Mouse (Mus musculus) cerebellum, adult 11-12 months (tissue): ENCODE measurements at regions not wholly inside any gene's neighbourhood (a gene's known extent, or its start where the extent isn't known, plus 50 kb on each side); places are given as distances from the start of the nearest gene placed in this dataset.

Experiments used
- DNase-seq: peaks from one replicate; pipeline ENCODE4 v3.0.0; 2022

DNA sequence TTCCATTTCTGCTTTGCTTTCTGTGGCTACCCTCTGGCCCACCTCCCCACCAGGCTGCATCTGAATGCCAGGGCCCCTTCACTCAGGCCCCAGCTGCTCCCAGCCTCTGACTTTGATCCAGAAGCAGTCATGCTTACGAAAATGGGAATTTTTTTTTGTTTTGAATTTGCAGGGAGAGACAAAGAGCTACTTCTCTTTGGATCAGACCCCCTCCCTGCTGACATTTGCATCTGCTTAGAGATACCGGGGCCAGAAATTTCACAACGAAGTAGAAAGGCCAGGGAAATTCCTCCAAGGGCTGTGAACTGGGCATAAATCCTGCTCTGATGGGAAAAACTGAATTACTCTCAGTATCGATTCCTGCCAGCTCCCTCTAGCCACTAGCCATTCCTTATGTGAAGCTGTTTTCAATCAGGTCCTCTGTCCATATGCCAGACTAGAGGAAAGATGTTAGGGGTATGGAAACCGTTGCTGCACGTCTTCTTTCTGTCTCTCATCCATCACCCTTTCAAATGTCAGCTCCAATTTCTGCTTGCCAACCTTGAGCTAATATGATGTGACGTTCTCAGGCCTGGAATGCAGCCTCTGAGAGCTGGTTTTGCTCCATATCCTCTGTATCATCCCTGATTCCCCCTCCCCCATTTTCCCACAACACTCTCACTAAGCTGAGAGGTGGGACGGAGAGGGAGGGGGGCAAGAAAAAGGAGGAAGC, 62.4 kb upstream of the S1pr3 start:
- no peak for DNase-seq

DNA sequence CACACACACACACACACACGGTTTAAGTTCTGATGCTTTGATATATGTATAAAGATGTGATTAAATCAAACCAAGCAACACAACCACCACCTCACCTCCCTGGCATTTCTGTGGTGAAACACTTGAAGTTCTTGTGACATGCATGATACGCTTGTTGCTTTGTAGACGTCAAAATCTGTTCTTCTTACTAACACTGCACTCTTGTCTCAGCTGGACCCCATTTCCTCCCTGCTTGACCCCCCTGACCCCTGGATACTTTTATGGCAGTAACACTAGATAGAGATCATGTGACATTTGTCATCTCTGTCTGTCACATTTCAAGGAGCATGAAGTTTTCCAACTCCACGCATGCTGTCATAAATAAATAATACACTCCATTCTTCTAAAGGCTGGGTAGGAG, 59.7 kb upstream of the S1pr3 start:
- no peak for DNase-seq

DNA sequence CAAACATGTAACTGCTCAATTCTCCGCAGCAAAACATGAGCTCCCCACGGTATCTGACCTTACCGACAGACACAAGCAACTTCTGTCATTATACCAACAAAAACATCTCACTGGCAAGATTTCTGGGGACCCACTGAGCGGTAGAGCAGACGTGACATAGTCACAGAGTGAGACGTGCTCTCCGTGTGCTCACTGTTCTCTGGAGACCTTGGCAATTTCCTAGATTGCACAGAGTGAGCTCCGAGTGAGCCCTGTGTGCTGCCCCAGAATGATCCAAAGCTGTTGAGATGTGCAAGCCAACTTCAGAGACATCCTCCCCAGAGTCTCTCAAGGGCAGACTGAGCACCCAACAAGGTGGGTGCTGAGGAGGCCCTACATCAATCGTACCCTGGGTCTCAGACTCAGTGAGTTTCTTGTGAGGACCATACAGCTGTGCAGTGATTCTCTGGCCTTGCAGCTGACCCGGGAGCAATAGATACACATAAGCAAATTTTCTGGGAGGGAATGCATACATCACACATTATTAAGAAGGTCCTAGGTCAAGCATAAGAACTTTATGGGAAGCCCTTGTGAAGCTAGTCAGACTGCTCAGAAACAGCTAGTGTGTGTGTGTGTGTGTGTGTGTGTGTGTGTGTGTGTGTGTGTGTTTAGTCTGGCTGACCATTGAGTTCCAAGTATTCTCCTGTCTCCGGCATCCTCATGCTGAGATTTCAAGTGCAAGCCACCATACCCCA, 58.5 kb upstream of the S1pr3 start:
- no peak for DNase-seq

- DNase-seq = no peak
These were observed 55.6 kb upstream of the S1pr3 start for GRCm38 (mm10) chr13:51352874-51353273.

DNA sequence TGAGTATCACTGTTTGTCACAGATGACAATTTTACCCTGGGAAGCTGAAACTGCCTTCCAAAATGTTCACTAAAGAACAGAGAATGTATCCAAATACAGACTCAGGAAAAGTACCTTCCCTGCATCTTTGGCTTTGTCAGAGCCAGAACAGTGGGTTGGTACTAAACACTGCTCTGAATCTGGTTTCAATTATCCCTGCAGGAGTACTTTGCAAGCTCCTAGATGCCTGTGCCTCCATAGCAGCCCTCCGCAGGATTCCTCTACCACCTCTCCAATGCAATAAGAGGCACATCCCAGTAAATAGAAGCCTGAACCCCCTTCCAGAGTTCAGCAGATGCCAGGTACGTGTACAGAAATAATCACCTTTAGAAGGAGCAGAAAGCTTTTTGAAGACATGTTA, 52.9 kb upstream of the S1pr3 start:
- no peak for DNase-seq
